Mouse (Mus musculus): Measurements from ENCODE around the gene Dab1.

DNA sequence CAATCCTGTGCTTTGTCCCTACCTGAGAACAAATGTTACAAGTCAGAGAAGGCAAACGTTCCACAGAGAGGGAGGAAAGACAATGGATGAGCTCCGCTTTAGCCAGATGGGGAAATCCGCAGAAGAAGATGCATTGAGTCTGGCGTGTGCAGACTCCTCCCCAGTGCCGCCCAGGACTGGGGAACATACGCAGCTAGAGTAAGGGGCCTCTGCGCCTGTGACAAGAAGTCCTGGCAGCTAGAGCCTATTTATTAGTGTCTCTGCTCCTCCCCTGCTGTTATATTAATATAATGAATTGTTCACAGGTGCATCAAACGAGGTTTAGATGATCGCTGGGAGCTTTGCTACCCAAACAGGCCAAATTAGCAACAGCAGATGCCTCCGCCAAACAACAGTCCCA is 718.1 kb downstream of the Dab1 start:
- TF ChIP-seq CTCF (IDR thresholded peaks at IDR 0.05; ENCODE audit: insufficient read depth, low read depth, low read length): no peak
- TF ChIP-seq POLR2A (IDR thresholded peaks at IDR 0.05; ENCODE audit: insufficient read depth, low read depth, low read length): no peak

Data from olfactory bulb, adult 2 months (tissue).